Mouse (Mus musculus) erythroblast, embryonic 14.5 days (primary cell): ENCODE data around the gene Srsf4.

ENCODE experiments used
- GATA1 ChIP-seq: IDR thresholded peaks from 2 replicates; pipeline ENCODE4 v1.6.1; 2012; ENCODE audit warnings: low read length, inconsistent platforms, mixed read lengths
- TAL1 ChIP-seq: IDR thresholded peaks from 3 replicates; pipeline ENCODE4 v1.6.1; 2012; ENCODE audit warnings: low read length, inconsistent platforms, mixed read lengths

DNA sequence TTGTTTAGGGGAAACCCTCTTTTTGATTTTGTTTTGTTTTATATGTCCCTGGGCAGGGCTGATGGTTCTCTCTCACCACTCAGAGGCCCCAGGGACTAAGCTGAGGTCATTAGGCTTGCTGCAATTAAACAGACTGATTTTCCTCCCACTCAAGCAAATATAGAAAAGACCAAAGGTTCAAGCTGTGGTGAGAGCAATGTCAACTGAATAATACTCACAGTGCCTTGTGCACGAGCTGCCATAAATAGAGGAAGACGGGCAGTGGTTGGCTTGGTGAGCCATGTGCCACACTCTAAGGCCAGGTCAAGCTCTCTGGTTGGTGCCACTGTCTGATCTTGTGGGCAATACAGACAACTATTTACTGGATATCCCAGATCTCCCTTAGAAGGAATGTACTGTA, 66.0 kb downstream of the Srsf4 start:
- no peak for TF ChIP-seq GATA1
- TF ChIP-seq TAL1 = no peak
